Mouse (Mus musculus): ENCODE data around the gene Rbm14.
A peak's percentile ranks its signal among the peaks of the same experiment; 100 is the strongest.

Rbm14 gene

DNA sequence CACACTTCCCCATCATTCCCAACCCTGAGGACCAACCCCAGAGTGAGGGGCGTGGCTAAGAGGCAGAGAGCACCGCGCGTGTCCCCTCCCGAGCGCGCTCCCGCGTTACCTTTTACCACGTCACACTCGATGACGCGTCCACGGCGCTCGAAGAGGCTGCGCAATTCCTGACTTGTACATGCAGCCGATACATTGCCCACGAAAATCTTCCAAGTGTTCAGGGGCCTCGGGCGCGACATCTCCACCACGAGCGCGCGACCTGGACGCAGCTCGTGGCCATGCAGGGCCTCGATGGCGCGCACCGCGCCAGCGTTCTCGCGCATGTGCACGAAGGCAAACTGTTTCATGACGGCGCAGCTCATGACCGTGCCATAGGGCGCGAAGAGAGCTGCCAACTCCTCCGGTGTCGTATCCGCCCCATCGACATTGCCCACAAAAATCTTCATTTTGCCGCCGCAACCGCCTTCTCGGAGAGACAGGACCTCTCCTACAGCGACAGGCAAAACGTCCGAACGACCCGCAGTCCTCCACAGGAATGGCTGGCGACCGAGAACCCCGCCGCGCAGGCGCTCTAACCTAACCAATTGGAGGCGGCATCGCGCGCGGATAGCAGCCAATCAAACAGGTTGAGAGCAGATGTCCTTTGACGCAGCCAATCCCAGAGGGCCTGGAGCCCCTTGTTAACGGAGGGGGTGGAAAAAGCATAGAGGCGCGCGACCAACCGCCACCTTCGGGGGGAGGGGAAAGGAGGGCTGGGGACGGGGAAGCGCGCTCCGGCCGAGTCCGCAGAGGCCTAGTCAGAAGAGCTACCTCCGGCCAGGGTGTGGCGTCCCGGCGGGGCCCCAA lies at the start of gene Rbm14, which contains the start of gene Gm21992:
Rbm14 (minus strand) TSS at position 572 of the 846 bp plus-strand sequence.
Gm21992 (minus strand) TSS at position 550 of the 846 bp plus-strand sequence.
- peak; percentile 96 for DNase-seq (ENCODE audit: extremely low spot score)

DNA sequence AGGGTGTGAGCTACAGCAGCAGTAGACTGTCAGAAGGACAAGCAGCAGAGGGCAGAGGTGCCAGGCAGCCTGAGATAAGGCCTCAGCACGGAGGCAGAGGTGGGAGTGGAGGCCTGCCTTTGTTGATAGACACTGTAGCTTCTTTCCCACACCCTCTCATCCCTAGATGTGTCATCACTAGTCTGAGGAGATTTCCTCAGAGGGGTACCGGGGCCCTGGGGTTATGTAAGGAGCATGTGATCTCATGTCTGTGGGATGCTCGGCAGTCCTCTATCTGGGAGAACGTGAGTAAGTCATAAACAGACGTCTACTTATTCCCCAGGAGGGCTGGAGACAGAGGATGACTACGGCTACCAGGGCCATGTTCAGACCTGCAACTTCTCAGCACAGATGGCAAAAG lies 47.6 kb upstream of the Rbm14 start:
- DNase-seq (ENCODE audit: extremely low spot score), result no peak

DNA sequence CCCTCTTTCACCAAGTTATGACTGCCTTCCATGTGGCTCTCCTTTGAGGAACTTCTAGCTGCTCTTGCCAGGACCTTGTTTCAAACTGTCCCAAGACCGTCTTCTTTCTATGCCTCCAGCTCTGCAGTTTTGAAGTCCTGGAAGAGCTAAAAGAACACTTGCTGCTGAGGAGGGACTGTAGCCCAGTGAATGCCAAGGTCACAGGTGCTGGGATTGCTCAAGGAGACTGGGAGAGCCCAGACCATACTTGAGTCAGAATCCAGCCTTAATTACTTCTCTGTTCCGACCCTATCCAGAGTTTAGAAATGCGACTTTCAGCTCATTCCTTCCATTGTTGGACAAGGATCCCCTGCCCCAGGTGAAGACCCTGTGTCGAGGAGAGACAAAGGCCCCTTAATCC lies 44.5 kb upstream of the Rbm14 start:
- DNase-seq (ENCODE audit: extremely low spot score), result no peak

- DNase-seq (ENCODE audit: extremely low spot score), result no peak
These were observed 44.0 kb upstream of the Rbm14 start for GRCm38 (mm10) chr19:4855470-4855820.

DNA sequence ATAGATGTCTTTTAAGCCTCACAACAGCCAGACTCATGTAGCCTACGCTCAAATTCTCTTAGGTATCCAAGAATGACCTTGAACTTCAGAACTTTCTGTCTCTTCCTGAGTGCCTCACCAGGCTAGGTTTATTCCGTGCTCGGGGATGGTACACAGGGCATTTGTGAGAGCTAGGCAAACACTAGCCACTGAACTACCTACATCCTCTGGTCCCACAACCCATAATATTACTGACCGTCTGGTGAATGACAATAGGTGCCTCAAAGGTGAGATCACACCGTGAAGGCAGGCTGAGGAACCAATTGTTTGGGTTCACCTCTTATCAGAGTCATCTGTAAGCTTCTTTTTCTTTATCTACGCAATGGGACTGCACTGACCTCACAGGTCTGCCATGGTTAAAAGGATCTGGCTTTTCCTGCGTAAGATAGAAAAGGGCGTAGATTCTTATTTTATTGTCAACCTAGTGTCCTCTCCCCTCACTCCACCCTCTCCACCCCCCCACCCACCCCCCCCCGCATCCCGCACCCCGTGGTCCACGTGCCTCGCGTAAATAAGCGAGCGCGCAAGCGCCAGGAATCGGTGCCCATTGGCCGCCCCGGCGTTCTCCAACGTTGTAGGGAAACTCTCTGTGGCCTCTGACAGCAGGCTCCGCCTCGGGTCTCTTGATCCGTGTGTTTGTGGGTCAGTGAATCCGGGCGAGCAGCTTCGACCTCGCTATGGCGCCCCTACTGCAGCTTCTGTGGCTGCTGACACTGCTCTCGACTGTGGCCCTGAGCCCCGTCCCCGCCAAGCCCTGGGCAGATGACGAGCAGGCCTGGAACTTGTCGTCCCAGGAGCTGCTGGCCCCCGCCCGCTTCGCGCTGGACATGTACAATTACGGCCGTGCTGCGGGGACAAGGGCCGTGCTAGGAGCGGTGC lies 43.4 kb upstream of the Rbm14 start, which contains the start of gene Ctsf:
Ctsf (plus strand) TSS at position 579 of the 918 bp plus-strand sequence.
- DNase-seq (ENCODE audit: extremely low spot score), result peak; percentile 85

- no peak for DNase-seq (ENCODE audit: extremely low spot score)
These were observed 38.8 kb upstream of the Rbm14 start for GRCm38 (mm10) chr19:4850281-4850680.

DNA sequence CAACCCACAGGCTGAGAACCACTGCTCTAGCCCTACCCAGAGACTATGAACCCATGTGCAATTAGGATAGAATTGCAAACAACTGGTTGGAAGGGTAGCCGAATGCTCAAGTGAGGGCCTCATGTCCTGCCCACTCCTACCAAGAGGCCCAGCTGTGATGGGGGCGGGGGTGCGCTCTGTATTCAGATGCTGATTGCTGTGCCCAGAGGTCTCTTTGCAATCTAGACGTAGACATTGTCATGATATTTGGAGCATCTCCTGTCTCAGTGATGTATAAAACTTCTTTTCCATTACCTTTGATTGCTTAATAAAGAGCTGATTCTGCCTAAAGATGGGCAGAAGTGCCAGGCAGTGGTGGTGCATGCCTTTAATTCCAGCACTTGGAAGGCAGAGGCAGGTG lies 38.4 kb upstream of the Rbm14 start:
- no peak for DNase-seq (ENCODE audit: extremely low spot score)

DNA sequence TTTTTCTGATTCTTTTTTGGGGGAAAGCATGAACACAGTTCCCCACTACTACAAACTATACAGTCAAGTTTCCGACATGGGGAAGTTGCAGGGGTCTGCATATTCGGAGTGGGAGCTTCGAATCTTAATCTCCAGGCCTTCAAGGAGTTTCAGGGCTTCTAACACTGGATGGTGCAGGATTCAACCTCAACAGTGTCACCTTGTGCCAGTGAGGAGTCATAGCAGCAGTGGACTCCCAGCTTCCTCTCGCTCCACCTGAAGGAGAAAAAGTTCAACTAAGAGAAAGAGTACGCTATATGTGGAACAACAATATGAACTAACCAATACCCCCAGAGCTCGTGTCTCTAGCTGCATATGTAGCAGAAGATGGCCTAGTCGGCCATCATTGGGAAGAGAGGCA lies 36.1 kb upstream of the Rbm14 start:
- DNase-seq (ENCODE audit: extremely low spot score), result no peak

GRCm38 (mm10) chr19:4845846-4846245 lies 34.4 kb upstream of the Rbm14 start:
- no peak for DNase-seq (ENCODE audit: extremely low spot score)

DNA sequence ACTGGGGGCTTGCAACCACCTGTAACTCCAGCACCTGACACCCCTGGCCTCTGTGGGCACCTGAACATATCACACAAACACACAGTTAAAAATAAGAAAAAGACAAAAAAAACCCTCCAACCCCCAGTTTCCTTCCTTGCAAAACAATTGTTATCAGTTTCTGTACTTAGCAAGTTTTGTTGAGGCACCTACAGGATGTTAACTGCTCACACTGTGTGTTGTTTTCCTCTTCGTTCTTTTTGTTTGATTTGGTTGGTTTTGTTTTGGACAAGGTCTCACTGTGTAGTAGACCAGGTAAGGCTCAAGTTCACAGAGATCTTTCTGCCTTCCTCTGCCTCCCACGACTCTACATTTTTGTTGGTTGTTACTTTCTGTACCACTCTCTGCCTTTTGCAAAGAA lies 31.2 kb upstream of the Rbm14 start:
- DNase-seq (ENCODE audit: extremely low spot score), result no peak

- DNase-seq (ENCODE audit: extremely low spot score), result no peak
These were observed 29.4 kb upstream of the Rbm14 start for GRCm38 (mm10) chr19:4840848-4841247.

GRCm38 (mm10) chr19:4839149-4839548 lies 27.7 kb upstream of the Rbm14 start, which contains the start of the genes Ccs and Ccdc87:
TSS of gene Ccs (minus strand) at chr19:4839332.
TSS of gene Ccdc87 (plus strand) at chr19:4839366.
- peak; percentile 91 for DNase-seq (ENCODE audit: extremely low spot score)

DNA sequence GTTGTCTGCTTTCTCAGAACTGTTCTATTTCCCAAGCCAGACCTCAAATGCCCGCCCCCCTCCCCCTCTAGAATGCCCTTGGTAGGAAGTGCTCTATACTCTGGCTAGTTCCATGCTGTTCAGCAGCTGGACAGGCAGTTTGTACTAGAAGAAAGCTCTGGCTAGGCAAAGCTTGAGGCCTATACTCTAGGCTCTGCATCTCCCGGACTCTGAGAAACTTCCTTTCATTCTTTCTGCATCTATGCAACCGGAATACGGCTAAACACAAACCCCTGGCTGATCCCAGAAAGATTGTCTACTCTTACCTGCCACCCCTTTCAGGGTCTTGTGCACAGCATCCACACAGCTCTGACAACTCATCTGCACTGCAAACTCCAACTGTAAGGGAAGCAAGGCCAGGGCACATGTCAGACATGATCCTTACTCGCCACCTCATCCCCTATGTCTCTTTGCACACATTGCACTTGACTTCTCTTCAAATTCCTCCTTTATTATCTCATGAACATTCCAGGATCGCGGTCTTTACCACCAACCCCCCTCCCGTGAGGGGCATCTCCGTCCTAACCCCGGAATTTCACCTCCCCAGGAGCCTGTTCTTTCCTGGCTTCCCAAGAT lies 27.2 kb upstream of the Rbm14 start:
- no peak for DNase-seq (ENCODE audit: extremely low spot score)

- DNase-seq (ENCODE audit: extremely low spot score), result no peak
These were observed 25.6 kb upstream of the Rbm14 start for GRCm38 (mm10) chr19:4837049-4837448.

DNA sequence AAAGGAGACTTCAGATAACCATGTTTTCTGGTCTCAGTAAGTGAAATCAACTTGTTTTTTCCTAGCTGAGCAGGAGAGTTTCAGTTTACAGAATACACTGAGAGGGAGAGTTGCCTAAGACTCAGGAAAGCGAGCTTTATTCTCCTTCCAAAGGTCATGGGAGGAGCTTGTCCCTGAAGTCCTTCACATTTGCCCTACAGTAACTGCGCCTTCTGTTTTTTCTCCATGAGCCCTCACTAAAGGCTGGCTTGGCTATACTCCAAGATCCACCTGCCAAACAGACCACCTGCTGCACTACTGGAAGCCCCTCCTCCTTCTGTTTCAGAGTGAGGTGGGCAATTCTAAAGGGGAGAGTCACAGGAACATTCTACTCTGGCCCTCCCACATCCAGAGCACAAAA lies 24.7 kb upstream of the Rbm14 start:
- DNase-seq (ENCODE audit: extremely low spot score), result no peak

DNA sequence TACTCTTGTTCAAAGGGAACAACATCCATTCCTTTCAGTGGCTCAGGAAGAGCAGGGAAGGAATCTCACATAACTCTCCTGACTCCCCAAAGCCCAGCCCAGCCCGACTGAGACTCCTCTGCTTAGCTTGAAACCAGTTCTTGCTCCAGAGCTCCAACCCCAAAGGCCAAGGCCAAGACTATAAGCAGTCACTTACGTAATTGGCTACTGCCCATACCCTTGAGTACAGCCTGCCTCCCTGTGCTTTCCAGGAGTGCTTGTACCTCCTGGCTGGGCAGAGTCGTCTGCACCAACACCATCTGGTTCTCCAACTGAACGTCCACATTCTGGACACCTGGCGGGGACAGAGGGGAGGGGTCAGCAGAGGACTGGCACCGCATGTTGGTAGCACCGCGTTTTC lies 22.5 kb upstream of the Rbm14 start:
- DNase-seq (ENCODE audit: extremely low spot score), result no peak

DNA sequence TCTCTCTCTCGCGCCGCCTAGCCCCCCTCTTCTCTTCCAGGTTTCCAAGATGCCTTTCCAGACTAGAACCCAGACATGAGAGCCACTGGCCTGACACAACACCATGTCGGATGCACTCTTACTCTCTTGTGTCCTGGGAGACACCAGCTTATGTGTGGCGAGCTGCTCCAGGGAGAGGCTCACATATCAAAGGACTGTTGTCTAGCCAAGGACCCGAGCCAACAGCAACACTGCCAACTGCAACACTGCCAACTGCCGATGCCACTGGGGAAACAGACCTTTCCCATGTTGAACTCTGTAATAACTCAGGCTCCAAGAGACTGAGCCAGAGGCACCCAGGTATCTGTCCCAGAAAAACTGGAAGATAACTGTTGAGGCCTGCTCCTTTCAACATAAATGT lies 17.7 kb upstream of the Rbm14 start:
- DNase-seq (ENCODE audit: extremely low spot score), result no peak

DNA sequence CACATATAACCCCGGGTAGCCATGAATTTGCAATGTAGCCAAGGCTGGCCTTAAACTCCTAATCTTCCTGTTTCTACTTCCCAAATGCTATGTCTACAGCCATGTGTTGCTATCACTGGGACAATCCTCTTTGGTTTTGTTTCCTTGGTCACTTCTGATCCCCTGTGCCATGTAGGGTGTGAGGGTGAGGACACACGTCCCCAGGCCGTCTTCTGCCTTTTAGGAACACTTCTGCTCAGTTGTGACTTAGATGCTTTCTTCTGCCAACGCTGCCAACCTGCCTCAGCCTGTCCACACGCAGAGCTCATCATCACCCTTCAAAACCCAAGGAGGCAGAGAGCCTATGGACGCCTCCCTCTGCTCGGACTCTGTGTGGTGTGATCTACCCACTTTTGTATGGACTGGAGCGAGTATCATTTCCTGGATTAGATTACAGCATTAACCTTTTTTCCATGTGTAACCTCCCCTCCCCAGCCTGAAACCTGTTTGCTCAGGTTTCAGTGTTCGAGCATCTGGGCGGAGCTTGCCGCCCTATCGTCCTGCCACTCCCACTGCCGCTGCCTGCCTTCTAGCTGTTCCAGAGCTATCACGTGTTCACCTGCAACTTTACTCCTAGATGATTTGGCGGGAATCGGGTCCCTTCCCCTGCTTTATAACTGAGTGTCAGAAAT lies 17.1 kb upstream of the Rbm14 start:
- DNase-seq (ENCODE audit: extremely low spot score), result no peak

- DNase-seq (ENCODE audit: extremely low spot score), result no peak
These were observed 9.4 kb upstream of the Rbm14 start for GRCm38 (mm10) chr19:4820678-4821303.

DNA sequence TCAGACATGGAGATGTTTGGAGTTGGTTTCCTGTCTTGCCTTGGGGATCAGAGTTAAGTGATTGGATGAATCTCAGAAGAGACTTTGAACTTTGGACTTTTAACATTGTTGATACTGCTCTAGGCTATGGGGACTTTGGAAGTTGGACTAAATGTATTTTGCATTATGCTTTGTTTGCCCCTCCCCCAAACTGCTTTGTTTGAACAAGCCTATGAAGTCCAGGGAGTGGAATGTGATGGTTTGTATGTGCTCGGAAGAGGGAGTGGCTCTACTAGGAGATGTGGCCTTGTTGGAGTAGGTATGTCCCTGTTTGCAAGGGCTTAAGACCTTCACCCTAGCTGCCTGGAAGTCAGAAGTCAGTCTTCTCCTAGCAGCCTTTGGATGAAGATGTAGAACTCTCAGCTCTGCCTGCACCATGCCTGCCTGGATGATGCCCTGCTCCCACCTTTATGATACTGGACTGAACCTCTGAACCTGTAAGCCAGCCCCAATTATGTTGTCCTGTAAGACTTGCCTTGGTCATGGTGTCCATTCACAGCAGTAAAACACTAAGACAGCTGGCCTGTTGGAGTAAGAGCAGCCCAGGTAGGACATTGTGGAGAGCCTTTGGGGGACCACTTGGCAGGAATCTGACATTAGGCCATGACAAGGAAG lies 5.9 kb upstream of the Rbm14 start:
- no peak for DNase-seq (ENCODE audit: extremely low spot score)

DNA sequence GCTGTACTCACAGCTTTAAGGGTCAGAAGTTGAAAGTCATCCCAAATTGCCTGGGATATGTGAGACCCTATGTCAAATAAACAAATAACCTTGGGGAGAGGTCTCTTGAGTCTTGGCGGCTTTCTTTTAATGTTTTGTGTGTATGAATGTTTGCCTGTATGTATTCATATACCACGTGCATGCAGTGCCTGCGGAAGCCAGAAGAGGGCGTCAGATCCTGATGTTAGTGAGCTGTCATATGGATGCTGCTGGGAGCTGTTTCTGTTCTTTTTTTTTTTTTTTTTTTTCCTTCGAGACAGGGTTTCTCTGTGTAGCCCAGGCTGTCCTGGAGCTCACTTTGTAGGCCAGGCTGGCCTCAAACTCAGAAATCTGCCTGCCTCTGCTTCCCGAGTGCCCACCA lies 1.6 kb upstream of the Rbm14 start:
- DNase-seq (ENCODE audit: extremely low spot score), result no peak

Data from embryo, embryonic 9.5 days (tissue).